Mouse (Mus musculus) ES-E14 (cell line): Measurements from ENCODE around the gene Pakap. TPM values are rescaled to one million over a fixed set of nuclear protein-coding genes. Genes with fewer than 3 reads are reported as not detected.

Experiments
- DNase-seq: peaks from one replicate; pipeline ENCODE4 v3.0.0-alpha.2; 2013; ENCODE audit warnings: low read depth, low spot score
- H3K27ac ChIP-seq: 2 replicates; pipeline ENCODE4 v1.5.1; 2012; ENCODE audit warnings: low read depth, mild to moderate bottlenecking, low read length, moderate library complexity, mixed read lengths; ENCODE audit not compliant: poor library complexity, insufficient read depth, severe bottlenecking
- H3K36me3 ChIP-seq: 2 replicates; pipeline ENCODE4 v1.6.1; 2012; ENCODE audit warnings: mild to moderate bottlenecking, low read length, moderate library complexity, mixed read lengths; ENCODE audit not compliant: control insufficient read depth, poor library complexity, insufficient read depth, severe bottlenecking
- H3K4me1 ChIP-seq, 2 experiments: fragments of 150-350 bp in 1 of 2; sonication (generic) in 1 of 2; 2 replicates each; pipeline ENCODE4 v1.6.1; 2012; ENCODE audit warnings: low read length in 2 of 2, mild to moderate bottlenecking in 1 of 2, mixed read lengths in 1 of 2; ENCODE audit not compliant: control insufficient read depth in 2 of 2, insufficient read depth in 2 of 2, poor library complexity in 1 of 2
- H3K4me3 ChIP-seq, 2 experiments: fragments of 150-350 bp in 1 of 2; sonication (generic) in 1 of 2; 2 replicates each; pipeline ENCODE4 v1.5.1; 2012; ENCODE audit warnings: low read length in 2 of 2, low read depth in 1 of 2, mild to moderate bottlenecking in 1 of 2, mixed read lengths in 1 of 2; ENCODE audit not compliant: insufficient read depth in 1 of 2, poor library complexity in 1 of 2, severe bottlenecking in 1 of 2
- H3K9ac ChIP-seq: 2 replicates; pipeline ENCODE4 v1.6.1; 2012; ENCODE audit warnings: low read depth, mild to moderate bottlenecking, low read length, mixed read lengths; ENCODE audit not compliant: poor library complexity, insufficient read depth, severe bottlenecking
- H3K9me3 ChIP-seq: fragments of 150-350 bp; sonication (generic); 2 replicates; pipeline ENCODE4 v1.6.1; 2012; ENCODE audit warnings: low read depth, mild to moderate bottlenecking, low read length; ENCODE audit not compliant: control insufficient read depth, insufficient read depth
- CHD2 ChIP-seq: IDR thresholded peaks from 2 replicates; pipeline ENCODE4 v1.6.1; 2014; ENCODE audit warnings: mild to moderate bottlenecking, low read depth, low read length, inconsistent platforms
- HCFC1 ChIP-seq: IDR thresholded peaks from 2 replicates; pipeline ENCODE4 v1.6.1; 2012; ENCODE audit warnings: low read length, inconsistent platforms, borderline replicate concordance; ENCODE audit not compliant: insufficient read depth
- MAFK ChIP-seq: IDR thresholded peaks from 2 replicates; pipeline ENCODE4 v1.6.1; 2014; ENCODE audit warnings: mild to moderate bottlenecking, low read depth, low read length, inconsistent platforms; ENCODE audit not compliant: insufficient read depth
- ZC3H11A ChIP-seq: IDR thresholded peaks from 2 replicates; pipeline ENCODE4 v1.6.1; 2012; ENCODE audit warnings: low read depth, mild to moderate bottlenecking, inconsistent platforms, low read length, borderline replicate concordance
- ZNF384 ChIP-seq: IDR thresholded peaks from 2 replicates; pipeline ENCODE4 v1.6.1; 2012; ENCODE audit warnings: low read depth, low read length, inconsistent platforms
- in situ Hi-C, 2 experiments: fragments of 600-800 bp; cut with MboI; formaldehyde crosslinking; loops; one replicate each; pipeline ENCODE4 v1.15.1; 2025; ENCODE audit warnings: low sequenced_read_pairs in 2 of 2, inconsistent platforms in 1 of 2; ENCODE audit not compliant: unreplicated experiment in 2 of 2
- total RNA-seq: library from RNA; depleted of rRNA; stranded (reverse); fragments of 300-350 nt; gene quantifications from 2 replicates; pipeline ENCODE4 v1.2.3, GENCODE M21; 2012

Pakap gene
- total RNA-seq, 1 experiment, result 5.8 TPM

DNA sequence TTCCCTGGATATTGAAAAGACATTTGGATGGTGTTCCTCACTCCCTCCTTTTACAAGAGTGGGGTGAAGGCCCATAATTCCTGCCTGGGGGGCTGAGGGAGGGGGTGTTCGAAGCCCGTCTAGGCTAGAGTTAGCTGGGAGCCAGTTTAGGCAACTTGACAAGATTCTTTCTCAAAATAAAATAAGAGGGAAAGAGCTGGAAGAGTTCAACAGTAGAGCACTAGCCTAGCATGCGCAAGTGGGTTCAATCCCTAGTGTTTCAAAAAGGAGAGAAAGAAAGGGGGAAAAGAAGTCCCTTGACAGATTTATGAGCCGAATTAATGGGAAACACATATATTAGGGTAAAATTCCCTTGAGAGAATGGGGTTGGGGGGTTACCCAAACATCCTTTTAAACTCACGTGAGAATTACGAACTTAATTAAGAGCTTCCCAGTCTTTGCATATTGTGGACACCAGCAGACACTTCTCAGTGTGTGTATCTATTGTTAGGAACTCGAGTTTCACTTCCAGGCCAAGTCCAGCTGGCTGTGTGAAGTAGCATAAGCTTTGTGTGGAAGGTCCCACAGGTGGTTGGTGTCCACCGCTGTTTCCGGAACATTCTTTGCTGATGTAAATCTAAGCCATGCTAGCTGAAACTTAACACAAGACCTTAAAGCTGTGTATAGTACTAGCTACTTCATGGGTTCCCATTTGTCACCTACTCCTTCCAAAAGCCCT, 294.4 kb downstream of the Pakap start:
- no peak overlapping the region for H3K4me3 ChIP-seq
- TF ChIP-seq ZNF384 (no peak), CHD2 (no peak), HCFC1 (no peak), MAFK (no peak), ZC3H11A (no peak)

DNA sequence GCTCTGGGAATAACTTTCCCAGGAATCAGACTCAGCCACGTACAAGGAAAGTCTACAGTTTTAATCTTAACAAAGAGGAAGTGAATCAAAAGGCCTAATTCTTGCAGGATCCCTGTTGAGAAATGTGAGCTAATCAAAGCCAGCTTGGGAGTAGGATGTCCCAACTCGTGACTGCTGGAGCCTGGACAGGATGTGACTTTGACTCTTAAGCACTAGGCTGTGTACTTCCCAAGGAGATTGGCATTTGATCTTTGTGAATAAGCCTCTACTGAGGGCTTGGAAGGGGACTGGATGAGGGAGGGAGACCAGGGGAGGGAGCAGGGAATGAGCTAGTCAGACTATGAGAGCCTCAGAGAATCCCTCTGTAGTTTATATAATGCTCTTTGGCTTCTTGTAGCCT, 298.1 kb downstream of the Pakap start:
- Histone ChIP-seq H3K36me3 (no peaks in the 10 kb centered on the region), H3K4me1 (peaks cover 0 to 3% of the 10 kb centered on the region in 2 experiments; a peak in 1 of 4 replicates), H3K4me3 (no peak overlapping the region), H3K9me3 (no peaks in the 10 kb centered on the region), H3K27ac (no peak overlapping the region), H3K9ac (no peak overlapping the region)
- in situ Hi-C loops, result no loop called here
- TF ChIP-seq HCFC1, result no peak
- TF ChIP-seq CHD2, result no peak
- TF ChIP-seq ZNF384, result no peak
- no peak for TF ChIP-seq MAFK
- no peak for TF ChIP-seq ZC3H11A
- no peak for DNase-seq

More for the DNA sequence above, 294.4 kb downstream of the Pakap start:
- in situ Hi-C loops, result no loop called here
- Histone ChIP-seq H3K9me3 (no peaks in the 10 kb centered on the region), H3K27ac (no peak overlapping the region), H3K36me3 (no peaks in the 10 kb centered on the region), H3K4me1 (peaks cover 0 to 3% of the 10 kb centered on the region in 2 experiments; a peak in 1 of 4 replicates), H3K9ac (no peak overlapping the region)
- DNase-seq, result no peak

DNA sequence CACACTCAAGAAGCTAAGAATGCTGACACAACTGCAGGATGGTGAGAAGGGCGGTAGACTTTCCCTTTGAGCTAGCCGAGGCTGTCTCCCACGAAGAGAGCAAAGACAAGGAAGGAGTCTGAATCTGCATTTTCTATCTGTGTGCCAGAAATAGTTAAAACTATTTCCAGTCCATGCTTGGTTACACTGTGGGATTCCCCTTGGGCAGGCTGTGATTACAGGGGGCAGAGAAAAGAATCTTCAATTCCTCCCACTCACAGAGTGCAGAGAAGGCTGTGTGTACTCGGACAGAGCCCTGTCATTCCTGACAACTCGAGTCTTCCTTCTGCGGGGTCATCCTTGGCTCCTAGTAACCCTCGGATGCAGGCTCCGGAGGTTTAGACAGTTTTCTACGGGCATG, 299.0 kb downstream of the Pakap start:
- no peak overlapping the region for H3K9ac ChIP-seq
- H3K4me3 ChIP-seq, result no peak overlapping the region
- in situ Hi-C loops, result no loop called here
- H3K4me1 ChIP-seq, result peaks cover 0 to 3% of the 10 kb centered on the region in 2 experiments; a peak in 1 of 4 replicates
- TF ChIP-seq ZNF384, result no peak
- TF ChIP-seq CHD2, result no peak
- no peak for TF ChIP-seq MAFK
- no peak for TF ChIP-seq HCFC1
- no peak for TF ChIP-seq ZC3H11A
- H3K36me3 ChIP-seq, result no peaks in the 10 kb centered on the region
- no peak overlapping the region for H3K27ac ChIP-seq
- H3K9me3 ChIP-seq, result no peaks in the 10 kb centered on the region
- DNase-seq, result no peak

DNA sequence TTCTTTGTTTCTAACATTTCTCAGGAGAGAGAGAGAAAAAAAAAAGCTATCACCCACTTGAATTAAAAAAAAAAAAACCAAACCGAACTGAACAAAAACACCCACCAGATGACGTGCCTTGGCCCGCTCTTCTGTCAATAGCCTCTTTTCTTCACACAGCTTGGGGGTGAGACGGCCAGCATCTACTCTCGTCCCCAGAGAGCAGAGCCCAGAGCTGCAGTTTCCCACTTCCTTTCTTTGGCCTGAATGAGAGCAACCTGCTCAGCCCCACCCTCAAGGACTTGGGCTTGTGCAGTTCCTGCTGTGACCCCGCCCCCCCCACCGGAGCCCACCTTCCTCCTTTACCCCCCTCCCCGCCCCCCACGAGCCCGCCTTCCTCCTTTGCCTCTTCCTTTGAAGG, 299.5 kb downstream of the Pakap start:
- no peak for TF ChIP-seq MAFK
- no peak for TF ChIP-seq ZC3H11A
- TF ChIP-seq ZNF384, result 0 out of 2 replicates have a peak, but pooled peaks have one; percentile 19
- no peak for TF ChIP-seq HCFC1
- TF ChIP-seq CHD2, result no peak
- in situ Hi-C loops, result no loop called here
- H3K36me3 ChIP-seq, result no peaks in the 10 kb centered on the region
- no peak overlapping the region for H3K9ac ChIP-seq
- peaks cover 0 to 3% of the 10 kb centered on the region in 2 experiments; a peak in 1 of 4 replicates for H3K4me1 ChIP-seq
- H3K9me3 ChIP-seq, result no peaks in the 10 kb centered on the region
- no peak overlapping the region for H3K27ac ChIP-seq
- DNase-seq, result no peak
- H3K4me3 ChIP-seq, result no peak overlapping the region
